Mouse (Mus musculus) layer of hippocampus, adult 6 months (tissue): ENCODE data around the gene Acbd6. TPM values are rescaled to one million over a fixed set of nuclear protein-coding genes. Genes with fewer than 3 reads are reported as not detected.

Experiments used
- long read RNA-seq, 2 experiments: library from polyadenylated mRNA; unstranded; transcript quantifications; one replicate each; pipeline ENCODE4 v2.0.0; 2019 to 2020
- polyA plus RNA-seq: library from polyadenylated mRNA; unstranded; fragments of <200 nt; fragmentation: Nextera tagmentation; gene quantifications from 2 replicates; pipeline ENCODE4 v1.2.3, GENCODE M21; 2021

The Acbd6 gene
- polyA plus RNA-seq: 125 and 155 TPM in 2 replicates
- long read RNA-seq, experiment 1, full-length matches to known transcripts: 159 of 183 reads
- long read RNA-seq, experiment 1, partial matches to known transcripts: 18 of 183 reads
- long read RNA-seq, experiment 1, other reads (novel, unspliced or antisense): 6 of 183 reads
- long read RNA-seq, experiment 2, full-length matches to known transcripts: 158 of 179 reads
- long read RNA-seq, experiment 2, partial matches to known transcripts: 2 of 179 reads
- long read RNA-seq, experiment 2, other reads (novel, unspliced or antisense): 19 of 179 reads

GRCm38 (mm10) chr1:155558012-155558842 lies at the start of gene Acbd6:
TSS of gene Acbd6 (plus strand) at chr1:155558120.

Other genes with a start within 250 kb of the Acbd6 start
- 9.7 and 10.8 TPM in 2 replicates for gene Xpr1, start 140.7 kb upstream of the Acbd6 start, polyA plus RNA-seq
- gene Lhx4, start 193.6 kb downstream of the Acbd6 start, polyA plus RNA-seq: not detected in 2 replicates